Mouse (Mus musculus) erythroid progenitor cell, adult 5-6 weeks (primary cell): Measurements from ENCODE around the gene Nmt2. TPM values are rescaled to one million over a fixed set of nuclear protein-coding genes. Genes with fewer than 3 reads are reported as not detected.

ENCODE experiments used
- ATAC-seq: replicated peaks from 2 replicates; pipeline ENCODE4 v1.8.0; 2016; ENCODE audit warnings: moderate number of reproducible peaks, mild to moderate bottlenecking, moderate TSS enrichment, inconsistent platforms; ENCODE audit not compliant: poor library complexity, low FRiP score, severe bottlenecking
- total RNA-seq, 2 experiments: library from RNA; stranded (forward) in 1 of 2; stranded (reverse) in 1 of 2; fragments of 150-400 nt in 1 of 2; fragments of 186-747, 209-891 nt in 1 of 2; gene quantifications; 2 replicates each; pipeline versions ENCODE4 v1.2.3 to v1.2.4; 2015 to 2017; ENCODE audit warnings: low replicate concordance in 2 of 2

Nmt2 gene
- 9.7 and 11.7 TPM in 2 replicates for total RNA-seq (2015; ENCODE audit: low replicate concordance)
- total RNA-seq (2017; ENCODE audit: low replicate concordance): 13.8 and 15.3 TPM in 2 replicates

- ATAC-seq: peak; percentile 94
Measured at GRCm38 (mm10) chr2:3283602-3284472, at the start of gene Nmt2. Nmt2 (plus strand) TSS chr2:3284212.

- ATAC-seq: no peak
Measured at GRCm38 (mm10) chr2:3239255-3239654, 44.8 kb upstream of the Nmt2 start.

- no peak for ATAC-seq
Measured at GRCm38 (mm10) chr2:3244251-3244650, 39.8 kb upstream of the Nmt2 start.

GRCm38 (mm10) chr2:3251309-3251708, 32.7 kb upstream of the Nmt2 start:
- no peak for ATAC-seq

- ATAC-seq: no peak
Measured at GRCm38 (mm10) chr2:3266466-3266865, 17.5 kb upstream of the Nmt2 start.

- no peak for ATAC-seq
Measured at GRCm38 (mm10) chr2:3267879-3268278, 16.1 kb upstream of the Nmt2 start.

- ATAC-seq: no peak
Measured at GRCm38 (mm10) chr2:3273349-3273748, 10.7 kb upstream of the Nmt2 start.

GRCm38 (mm10) chr2:3276106-3276505, 7.9 kb upstream of the Nmt2 start:
- no peak for ATAC-seq

GRCm38 (mm10) chr2:3277502-3277901, 6.5 kb upstream of the Nmt2 start:
- ATAC-seq: no peak

GRCm38 (mm10) chr2:3281311-3281710, 2.7 kb upstream of the Nmt2 start:
- no peak for ATAC-seq

- peak; percentile 12; the same call in 1 of the 2 replicates for ATAC-seq
Measured at GRCm38 (mm10) chr2:3282866-3283601, 978 bp upstream of the Nmt2 start.

GRCm38 (mm10) chr2:3284473-3285180, 615 bp downstream of the Nmt2 start:
- ATAC-seq: peak; percentile 8; the same call in 1 of the 2 replicates

- no peak for ATAC-seq
Measured at GRCm38 (mm10) chr2:3285181-3285530, 1.1 kb downstream of the Nmt2 start.

GRCm38 (mm10) chr2:3285709-3286108, 1.7 kb downstream of the Nmt2 start:
- ATAC-seq: no peak

GRCm38 (mm10) chr2:3286243-3286642, 2.2 kb downstream of the Nmt2 start:
- ATAC-seq: no peak

GRCm38 (mm10) chr2:3289581-3289980, 5.6 kb downstream of the Nmt2 start:
- ATAC-seq: no peak

GRCm38 (mm10) chr2:3292170-3292569, 8.2 kb downstream of the Nmt2 start:
- ATAC-seq: no peak

GRCm38 (mm10) chr2:3295826-3296225, 11.8 kb downstream of the Nmt2 start:
- no peak for ATAC-seq

- ATAC-seq: no peak
Measured at GRCm38 (mm10) chr2:3305426-3306025, 21.5 kb downstream of the Nmt2 start.

- no peak for ATAC-seq
Measured at GRCm38 (mm10) chr2:3323132-3323531, 39.1 kb downstream of the Nmt2 start.
